Mouse (Mus musculus) adrenal gland, postnatal 10 days (tissue): Measurements from ENCODE around the gene Ldha. TPM values are rescaled to one million over a fixed set of nuclear protein-coding genes. Genes with fewer than 3 reads are reported as not detected.
"Not testable (repeated sequence)": the region's sequence is repeated elsewhere in the genome, so short reads cannot be mapped to it uniquely, and the experiment has no call there.

Experiments
- DNase-seq: peaks from one replicate; pipeline ENCODE4 v3.0.0; 2021; ENCODE audit warnings: mixed read lengths
- total RNA-seq, 2 experiments: library from RNA; stranded (reverse); gene quantifications; 2 replicates each; pipeline ENCODE4 v1.2.3; 2021

Ldha gene
- total RNA-seq, 2 experiments from 2014 or later = 693 to 863 TPM

GRCm38 (mm10) chr7:46880992-46881391 is 39.7 kb downstream of the Ldha start:
- no peak for DNase-seq

- not testable (repeated sequence) for DNase-seq
Observed at GRCm38 (mm10) chr7:46881941-46882340, 40.7 kb downstream of the Ldha start.

GRCm38 (mm10) chr7:46883304-46883703 is 42.0 kb downstream of the Ldha start:
- DNase-seq = no peak

GRCm38 (mm10) chr7:46895511-46895910 is 54.2 kb downstream of the Ldha start:
- no peak for DNase-seq

- DNase-seq = no peak
Observed at GRCm38 (mm10) chr7:46899343-46899742, 58.1 kb downstream of the Ldha start.

Other genes starting within 250 kb of the Ldha start
- gene Sergef, start 201.7 kb upstream of the Ldha start, total RNA-seq = 10 to 100 TPM in 1 of 2 experiments, 1 to 10 TPM in 1; 9.7 to 14.4 TPM
- not detected for gene Tph1, start 168.9 kb upstream of the Ldha start, total RNA-seq
- 10 to 100 TPM; 10.1 to 10.2 TPM for gene Saal1, start 130.8 kb upstream of the Ldha start, total RNA-seq
- gene Saa3, start 125.8 kb upstream of the Ldha start, total RNA-seq = 1 to 10 TPM in 1 of 2 experiments, not detected in 1; 1.2 TPM
- gene Saa4, start 108.9 kb upstream of the Ldha start, total RNA-seq = 10 to 100 TPM in 1 of 2 experiments, 1 to 10 TPM in 1; 3.2 to 10.9 TPM
- under 1 TPM in 1 of 2 experiments, not detected in 1; 0.63 TPM for gene Saa1, start 98.5 kb upstream of the Ldha start, total RNA-seq
- gene Saa2, start 89.7 kb upstream of the Ldha start, total RNA-seq = not detected
- 10 to 100 TPM; 21.7 to 21.9 TPM for gene Hps5, start 45.4 kb upstream of the Ldha start, total RNA-seq
- 10 to 100 TPM; 36.1 to 37.1 TPM for gene Gtf2h1, start 45.4 kb upstream of the Ldha start, total RNA-seq
- not detected for gene Ldhc, start 19.7 kb downstream of the Ldha start, total RNA-seq
- gene Tsg101, start 78.5 kb downstream of the Ldha start, total RNA-seq = 10 to 100 TPM; 68.6 to 69.5 TPM
- 10 to 100 TPM; 22.8 TPM for gene Uevld, start 117.1 kb downstream of the Ldha start, total RNA-seq
- gene Gm9999, start 142.1 kb downstream of the Ldha start, total RNA-seq = not detected
- 10 to 100 TPM; 14.4 to 19.3 TPM for gene Spty2d1, start 166.9 kb downstream of the Ldha start, total RNA-seq
- 10 to 100 TPM; 27.0 to 32.5 TPM for gene Tmem86a, start 209.1 kb downstream of the Ldha start, total RNA-seq